Mouse (Mus musculus): ENCODE data around the gene Kcnip2. TPM values are rescaled to one million over a fixed set of nuclear protein-coding genes. Genes with fewer than 3 reads are reported as not detected.

Kcnip2 gene
- total RNA-seq, 2 experiments from 2014 or later = 121 to 139 TPM

DNA sequence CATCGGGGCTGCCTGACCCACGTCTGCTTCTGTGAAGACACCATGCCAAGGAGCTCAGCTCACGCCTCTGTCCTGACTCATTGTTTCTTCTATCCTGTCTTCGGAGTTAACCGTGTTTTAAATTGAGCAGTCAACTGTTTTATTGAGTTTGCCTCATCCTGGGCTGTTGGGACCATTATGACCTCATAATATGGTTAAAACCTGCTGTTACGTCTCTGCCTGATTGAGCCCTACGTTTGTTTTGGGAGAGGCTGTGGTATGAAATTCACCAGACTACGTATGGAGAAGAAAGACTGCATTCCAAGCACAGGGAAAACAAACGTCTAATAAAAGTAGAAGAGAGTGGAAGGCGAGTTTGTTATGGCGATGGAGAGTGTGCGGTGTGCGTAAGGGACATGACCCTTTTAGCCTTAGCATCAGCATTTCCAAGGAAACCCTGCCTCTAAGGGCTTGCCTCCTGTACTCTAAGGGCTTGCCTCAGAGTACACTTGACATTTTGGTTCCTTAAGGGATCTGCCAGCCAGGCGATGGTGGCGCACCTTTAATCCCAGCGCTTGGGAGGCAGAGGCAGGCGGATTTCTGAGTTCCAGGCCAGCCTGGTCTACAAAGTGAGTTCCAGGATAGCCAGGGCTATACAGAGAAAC is 31.8 kb downstream of the Kcnip2 start:
- no peak for DNase-seq
- intact Hi-C loops (cut with DNase I) = no loop called here

DNA sequence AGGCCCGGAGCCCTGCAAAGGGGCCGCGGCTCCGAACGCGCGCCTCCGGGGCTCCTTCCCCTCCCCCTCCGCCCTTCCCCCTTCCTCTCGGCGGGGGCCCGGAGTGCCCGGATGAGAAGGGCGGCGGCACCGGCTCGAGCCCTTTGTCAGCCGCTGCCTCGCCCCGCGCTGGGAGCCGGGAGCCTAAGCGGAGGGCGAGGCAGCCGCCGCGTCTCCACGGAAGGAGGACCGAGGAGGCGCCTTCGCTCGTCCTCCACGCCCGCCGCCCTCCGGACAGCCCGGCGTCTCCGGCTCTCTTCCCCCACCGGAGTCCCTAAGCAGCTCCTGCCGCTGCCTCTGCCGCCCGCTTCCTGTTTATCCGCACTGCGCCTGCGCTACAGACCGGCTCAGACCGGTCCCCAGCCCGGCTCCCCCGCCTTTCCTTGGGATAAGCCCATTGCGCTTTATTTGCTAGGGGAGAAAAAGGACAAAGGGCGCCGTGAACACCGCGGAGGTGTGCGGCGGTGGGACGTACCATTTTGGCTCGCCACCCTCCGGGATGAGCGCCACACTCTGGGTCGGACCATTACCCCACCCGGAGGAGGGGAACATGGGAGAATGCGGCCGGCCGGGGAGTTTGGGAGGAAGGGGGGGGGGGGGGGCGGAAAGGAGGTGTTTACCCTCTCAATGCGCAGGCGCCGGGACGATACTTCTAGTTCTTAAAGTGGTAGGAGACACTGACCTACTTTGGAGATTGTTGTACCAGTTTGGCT is 32.5 kb downstream of the Kcnip2 start, which contains the start of gene Mgea5:
TSS of gene Mgea5 (minus strand) at position 657 of the 752 bp plus-strand sequence.
- DNase-seq = peak; percentile 97 to 99
- intact Hi-C loops (cut with DNase I) = no loop called here

DNA sequence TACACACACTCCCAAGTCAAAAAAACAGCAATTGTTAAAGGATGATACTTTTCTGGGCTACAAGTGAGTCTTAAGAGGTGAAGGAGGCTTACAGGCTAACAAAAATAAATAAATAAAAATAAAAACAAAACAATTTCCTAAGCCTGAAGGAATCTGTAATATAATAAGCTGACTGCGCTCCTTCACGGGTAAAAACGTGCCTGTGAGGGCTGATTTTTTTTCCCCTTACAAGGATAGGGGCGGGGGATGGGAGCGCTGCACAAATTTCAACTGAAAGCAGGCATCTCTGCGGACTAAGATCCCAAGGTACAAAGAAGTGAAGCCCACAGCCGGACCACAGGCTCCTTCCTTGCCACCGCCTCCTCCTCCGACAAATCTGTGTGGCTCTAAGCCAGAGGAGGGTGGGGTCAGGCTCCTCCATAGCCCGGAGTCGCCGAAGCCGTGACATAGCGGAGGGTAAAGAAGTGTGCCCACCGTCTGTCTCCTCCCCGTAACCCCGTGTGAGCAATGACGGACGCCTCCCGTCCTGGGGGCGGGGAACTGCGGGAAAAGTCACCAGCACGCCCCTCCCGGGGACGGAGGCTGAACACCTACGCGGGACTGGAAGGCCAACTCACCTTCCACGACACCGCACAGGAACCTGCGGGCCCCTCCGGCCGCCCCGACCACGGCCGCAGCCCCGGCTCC is 33.4 kb downstream of the Kcnip2 start:
- intact Hi-C loops (cut with DNase I) = no loop called here
- DNase-seq = peak; percentile 82 to 85

DNA sequence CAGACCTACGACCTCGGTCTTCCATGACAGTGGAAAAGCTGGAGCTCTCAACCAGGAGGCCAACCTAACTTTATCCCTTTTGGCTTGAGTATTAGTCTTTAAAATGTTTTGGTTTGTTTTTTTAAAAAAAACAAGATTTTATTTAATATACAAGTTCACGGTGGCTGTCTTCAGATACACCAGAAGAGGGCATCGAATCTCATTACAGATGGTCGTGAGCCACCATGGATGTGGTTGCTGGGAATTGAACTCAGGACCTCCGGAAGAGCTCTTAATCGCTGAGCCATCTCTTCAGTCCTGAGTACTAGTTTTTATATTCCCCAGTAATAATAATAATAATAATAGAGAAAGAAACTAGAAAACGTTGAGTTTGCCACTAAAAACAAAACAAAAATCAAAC is 34.2 kb downstream of the Kcnip2 start:
- intact Hi-C loops (cut with DNase I) = loop anchor here (2.0 kb wide), 1 partner anchor 33 kb away; the partner anchor contains the start of gene Npm3
- no peak for DNase-seq

DNA sequence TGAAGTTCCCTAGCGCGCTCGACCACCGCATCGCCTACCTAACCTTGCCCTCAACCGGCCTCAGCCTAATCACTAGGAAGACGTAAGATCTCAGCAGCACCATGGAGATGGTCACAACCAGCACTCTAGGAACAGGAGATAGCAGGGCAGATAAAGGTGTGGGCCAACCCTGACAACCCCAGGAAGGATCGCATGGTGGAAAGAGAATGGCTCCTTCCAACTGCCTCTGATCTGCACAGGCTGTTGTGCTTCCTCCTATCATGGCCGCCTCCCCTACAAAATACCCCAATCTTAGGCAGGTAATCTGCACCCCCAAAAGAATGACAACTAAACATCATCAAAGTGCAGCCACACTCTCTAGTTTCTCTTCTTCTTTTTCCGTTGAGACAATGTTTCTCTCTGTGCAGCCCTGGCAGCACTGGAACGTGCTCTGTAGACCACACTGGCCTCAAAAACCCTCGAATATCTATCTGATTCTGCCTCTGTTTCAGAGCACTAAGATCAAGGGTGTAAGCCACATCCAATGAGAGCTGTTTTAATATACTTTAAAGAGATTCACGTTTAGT is 35.4 kb downstream of the Kcnip2 start:
- no peak for DNase-seq
- intact Hi-C loops (cut with DNase I) = loop anchor here (2.0 kb wide), 1 partner anchor 32 kb away; the partner anchor contains the start of gene Npm3

DNA sequence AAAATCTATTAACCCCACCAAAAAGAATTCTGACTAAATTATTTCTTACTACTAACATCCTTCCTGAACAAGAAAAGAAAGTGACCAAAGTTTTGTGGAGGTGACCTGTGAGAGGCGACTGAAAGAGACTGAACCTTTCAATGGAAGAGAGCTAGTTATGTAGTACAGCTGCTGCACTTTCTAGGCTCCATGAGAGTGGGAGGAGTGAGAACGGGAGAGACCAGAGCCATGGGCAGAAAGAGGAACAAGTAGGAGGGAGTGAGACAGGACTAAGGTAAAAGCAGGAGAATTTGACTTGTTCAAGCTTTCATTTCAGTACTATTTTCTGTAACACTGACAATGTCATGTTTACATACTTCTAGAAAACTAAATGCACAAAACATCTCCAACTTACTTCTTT is 40.4 kb downstream of the Kcnip2 start:
- DNase-seq = no peak
- intact Hi-C loops (cut with DNase I) = loop anchor here (1.0 kb wide), 1 partner anchor 8 kb away; no protein-coding TSS in a partner anchor

DNA sequence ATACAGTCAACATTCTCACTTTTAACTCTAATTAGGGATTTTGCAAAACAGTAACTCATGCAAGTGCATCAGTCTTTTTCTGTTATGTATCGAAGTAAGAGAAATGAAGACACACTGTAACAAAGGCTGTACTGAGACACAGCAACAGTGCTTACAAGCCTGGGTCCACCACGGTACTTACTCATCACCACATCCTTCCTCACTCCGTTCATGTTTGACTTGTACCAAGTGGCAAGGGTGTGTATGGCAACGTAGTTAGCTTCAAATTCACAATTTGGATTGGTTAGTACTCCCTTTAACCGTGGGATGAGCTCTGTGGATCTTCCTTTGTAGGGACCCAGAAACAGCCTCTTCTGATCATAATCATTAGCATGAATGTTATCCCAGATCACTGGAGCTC is 44.4 kb downstream of the Kcnip2 start:
- DNase-seq = no peak
- intact Hi-C loops (cut with DNase I) = no loop called here

DNA sequence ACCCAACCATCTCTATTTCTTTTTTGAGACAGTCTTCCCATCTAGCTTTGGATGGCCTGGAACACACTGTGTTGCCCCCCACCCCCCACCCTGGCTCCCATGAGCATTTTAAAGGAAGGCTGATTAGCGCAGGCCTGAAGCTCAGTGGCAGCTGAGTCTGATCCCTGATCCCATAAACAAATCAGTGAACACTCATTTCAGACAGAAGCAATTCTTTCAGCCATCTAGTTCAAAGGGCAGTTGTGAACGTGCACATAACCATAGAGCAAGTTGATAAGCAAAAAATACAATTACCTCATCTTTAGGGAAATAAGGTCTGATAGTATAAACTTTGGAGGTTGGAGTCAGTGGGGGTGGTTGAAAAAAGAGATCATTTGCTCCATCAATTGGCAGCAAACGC is 55.1 kb downstream of the Kcnip2 start:
- intact Hi-C loops (cut with DNase I) = no loop called here
- no peak for DNase-seq

DNA sequence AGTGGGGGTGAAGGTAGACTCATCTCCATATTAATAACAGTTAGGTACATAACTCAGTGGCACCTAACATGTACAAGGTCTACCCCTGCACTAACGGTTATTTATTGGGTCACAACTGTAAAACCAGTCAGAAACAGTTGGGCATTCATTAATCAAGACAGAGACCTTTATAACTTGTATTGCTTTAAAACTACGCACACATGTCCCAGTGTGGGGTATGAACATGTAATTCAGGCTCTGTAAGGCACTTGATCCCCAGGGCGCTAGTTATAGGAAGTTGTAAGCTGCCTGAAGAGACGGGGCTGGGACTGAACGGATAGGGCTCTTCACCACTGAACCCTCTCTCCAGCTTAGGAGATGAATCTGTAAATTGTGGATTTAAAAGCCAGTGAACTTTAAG is 57.2 kb downstream of the Kcnip2 start:
- DNase-seq = no peak
- intact Hi-C loops (cut with DNase I) = no loop called here

DNA sequence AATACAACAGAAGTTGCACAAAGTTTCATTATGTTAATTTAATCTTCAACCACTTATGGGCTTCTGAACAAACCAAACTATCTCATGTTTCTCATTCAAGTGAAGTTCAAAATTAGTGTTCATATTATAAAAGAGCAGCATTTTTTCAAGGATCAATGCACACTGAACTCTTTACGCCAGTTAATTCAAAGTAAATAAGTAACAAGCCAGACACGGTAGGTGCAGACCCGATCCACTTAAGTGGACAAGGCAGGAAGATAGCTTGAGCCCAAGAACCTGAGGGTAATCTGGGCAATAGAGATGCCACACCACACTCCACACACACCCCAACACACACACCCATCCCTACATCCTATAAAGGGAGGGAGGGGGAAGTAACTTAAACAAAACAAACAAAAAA is 62.3 kb downstream of the Kcnip2 start:
- DNase-seq = no peak
- intact Hi-C loops (cut with DNase I) = no loop called here

DNA sequence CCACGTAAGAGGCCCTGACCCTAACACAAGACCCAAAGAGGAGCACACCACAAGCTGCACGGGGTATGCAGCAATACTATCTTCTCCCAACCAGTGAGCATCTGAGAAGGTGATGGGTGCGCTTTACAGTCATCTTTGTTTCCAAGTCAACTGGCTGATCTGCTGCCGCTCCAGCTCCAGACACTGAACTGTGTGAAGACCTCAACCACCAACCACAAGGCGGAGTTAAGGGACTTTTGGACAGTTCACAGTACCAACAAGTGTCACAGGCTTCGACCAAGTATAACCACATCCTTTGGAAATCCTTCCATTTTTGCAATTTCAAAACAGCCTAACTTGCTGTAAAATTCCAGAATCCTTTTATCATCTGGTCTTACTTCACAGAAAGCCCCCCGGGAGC is 64.0 kb downstream of the Kcnip2 start:
- no peak for DNase-seq
- intact Hi-C loops (cut with DNase I) = no loop called here

DNA sequence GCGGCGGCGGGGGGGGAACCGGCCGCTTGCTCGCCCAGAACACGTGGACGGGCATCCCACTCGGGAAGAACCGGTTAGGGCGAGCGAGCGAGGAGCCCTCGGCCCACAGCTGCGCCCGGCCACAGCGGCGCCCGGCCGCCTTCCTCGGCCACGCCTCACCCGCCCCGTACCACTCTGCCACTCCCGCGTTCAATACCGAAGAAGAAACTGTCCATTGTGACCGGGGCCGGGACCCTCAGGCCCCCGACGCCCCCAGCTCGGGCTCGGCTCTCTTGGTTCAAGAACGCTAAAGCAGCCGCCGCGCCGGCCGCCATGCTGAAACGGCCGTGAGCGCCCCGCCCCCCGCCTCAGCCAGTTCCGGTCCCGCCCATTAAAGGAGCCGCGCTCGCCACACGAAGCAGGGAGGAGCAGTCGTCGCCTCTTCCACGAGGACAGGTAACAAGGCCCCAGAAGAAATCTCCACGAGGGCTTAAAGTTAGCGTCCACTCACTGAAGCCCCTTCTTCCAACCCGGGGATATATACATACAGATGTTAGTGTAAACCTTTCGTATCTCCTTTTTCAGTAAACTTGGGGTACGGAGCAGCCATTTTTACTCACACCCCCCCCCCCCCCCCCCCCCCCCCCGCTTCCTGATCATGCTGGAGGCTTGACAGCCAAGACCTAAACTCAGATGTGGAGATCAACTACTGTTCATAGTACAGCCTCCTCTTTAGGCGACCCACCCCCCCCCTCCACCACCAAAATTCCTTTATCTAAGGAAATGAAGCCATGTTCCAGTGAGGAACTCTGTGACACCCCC is 66.4 kb downstream of the Kcnip2 start, which contains the start of gene Npm3:
TSS of gene Npm3 (minus strand) at position 349 of the 801 bp plus-strand sequence.
- DNase-seq = peak; percentile 89 to 92
- intact Hi-C loops (cut with DNase I) = loop anchor here (1.0 to 2.0 kb wide), 2 partner anchors 31 to 92 kb away; no protein-coding TSS in a partner anchor

DNA sequence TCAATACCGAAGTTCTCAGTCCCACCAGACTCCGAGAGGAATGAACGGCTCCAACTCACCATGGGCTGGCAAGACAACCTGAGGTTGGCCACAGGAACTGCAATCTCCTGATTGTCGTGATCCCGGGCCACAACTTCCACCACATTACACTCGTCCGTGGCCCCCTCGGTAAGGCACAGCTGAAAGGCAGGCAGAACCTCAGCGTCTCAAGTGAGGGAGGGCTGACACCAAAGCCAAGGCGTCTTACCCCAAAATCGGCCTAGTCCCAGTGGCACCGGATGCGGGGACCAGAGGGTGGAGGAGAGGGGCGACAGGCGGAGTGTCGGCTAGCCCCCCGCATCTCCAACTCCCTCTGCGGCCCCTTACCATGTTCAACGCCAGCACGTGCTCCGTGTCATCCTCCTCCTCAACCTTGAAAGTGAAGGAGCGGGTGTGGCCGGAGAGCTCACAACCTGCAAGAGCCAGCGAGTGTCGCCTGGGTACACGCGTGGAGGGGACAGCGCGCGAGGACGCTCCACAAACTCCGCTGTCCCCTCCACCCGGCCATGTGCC is 67.1 kb downstream of the Kcnip2 start:
- intact Hi-C loops (cut with DNase I) = loop anchor here (1.0 to 2.0 kb wide), 2 partner anchors 32 to 91 kb away; no protein-coding TSS in a partner anchor

DNA sequence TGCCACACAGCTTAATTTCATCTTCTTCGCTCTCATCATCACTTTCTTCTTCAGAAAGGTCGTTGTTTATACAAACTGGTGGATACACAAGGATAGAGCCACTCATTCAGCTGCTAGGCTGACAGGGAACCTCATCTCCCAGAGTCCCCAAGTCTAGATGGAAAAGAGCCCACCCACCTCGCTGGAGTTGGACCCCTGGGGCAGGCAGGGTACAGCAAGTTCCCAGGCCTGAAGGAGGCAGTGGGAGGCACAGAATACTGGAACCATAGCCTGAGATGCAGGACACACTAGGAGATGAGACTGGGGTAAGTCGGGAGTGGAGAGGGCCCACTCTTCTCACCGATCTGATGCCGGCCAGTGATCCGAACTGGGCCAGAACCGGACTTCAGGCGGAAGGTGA is 67.7 kb downstream of the Kcnip2 start:
- no peak for DNase-seq
- intact Hi-C loops (cut with DNase I) = loop anchor here (2.0 kb wide), 1 partner anchor 33 kb away; no protein-coding TSS in a partner anchor

More for the DNA sequence above, 67.1 kb downstream of the Kcnip2 start:
- peak in 1 of 2 experiments; percentile 37 for DNase-seq

DNA sequence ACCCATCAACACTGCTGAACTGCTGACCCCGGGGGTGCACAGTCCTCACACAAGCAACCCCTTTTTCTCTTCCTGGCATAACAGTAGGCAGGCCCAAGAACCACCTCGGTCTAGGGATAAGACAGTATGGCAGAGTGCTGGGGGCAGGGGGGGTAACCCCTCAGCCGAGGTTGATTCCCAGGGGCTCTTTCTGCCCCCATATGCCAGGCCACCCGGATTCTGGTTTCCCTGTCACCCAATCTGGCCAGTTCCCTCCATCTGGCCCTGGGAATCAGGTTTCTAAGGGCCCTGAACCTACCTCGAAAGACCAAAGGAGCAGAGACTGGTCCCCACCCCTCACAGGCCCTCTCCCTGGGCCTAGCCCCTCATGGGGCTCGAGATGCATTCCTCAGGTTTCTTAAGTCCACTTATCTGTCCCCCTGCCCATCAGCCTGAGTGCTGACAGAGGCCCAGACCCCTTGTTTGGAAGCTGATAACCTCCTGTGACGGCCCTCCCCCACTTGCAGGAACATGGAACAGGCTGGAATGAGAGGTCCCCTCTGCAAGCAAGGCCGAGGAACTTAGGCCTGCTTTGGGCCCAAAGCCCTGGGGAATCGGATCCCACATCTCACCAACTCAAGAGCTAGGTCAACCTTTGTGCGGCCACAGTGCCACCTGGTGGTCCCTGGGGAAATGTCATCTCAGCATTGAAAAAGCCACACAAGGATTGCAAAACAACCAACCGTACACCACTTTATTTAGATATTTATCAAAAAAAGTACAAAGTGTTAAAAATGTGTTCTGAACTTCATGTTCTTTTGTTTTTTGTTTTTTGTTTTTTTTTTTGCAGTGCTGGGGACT is 68.6 kb downstream of the Kcnip2 start:
- intact Hi-C loops (cut with DNase I) = loop anchor here (1.0 to 2.0 kb wide), 2 partner anchors 173 to 526 kb away; no protein-coding TSS in a partner anchor
- peak; percentile 87 to 93 for DNase-seq

DNA sequence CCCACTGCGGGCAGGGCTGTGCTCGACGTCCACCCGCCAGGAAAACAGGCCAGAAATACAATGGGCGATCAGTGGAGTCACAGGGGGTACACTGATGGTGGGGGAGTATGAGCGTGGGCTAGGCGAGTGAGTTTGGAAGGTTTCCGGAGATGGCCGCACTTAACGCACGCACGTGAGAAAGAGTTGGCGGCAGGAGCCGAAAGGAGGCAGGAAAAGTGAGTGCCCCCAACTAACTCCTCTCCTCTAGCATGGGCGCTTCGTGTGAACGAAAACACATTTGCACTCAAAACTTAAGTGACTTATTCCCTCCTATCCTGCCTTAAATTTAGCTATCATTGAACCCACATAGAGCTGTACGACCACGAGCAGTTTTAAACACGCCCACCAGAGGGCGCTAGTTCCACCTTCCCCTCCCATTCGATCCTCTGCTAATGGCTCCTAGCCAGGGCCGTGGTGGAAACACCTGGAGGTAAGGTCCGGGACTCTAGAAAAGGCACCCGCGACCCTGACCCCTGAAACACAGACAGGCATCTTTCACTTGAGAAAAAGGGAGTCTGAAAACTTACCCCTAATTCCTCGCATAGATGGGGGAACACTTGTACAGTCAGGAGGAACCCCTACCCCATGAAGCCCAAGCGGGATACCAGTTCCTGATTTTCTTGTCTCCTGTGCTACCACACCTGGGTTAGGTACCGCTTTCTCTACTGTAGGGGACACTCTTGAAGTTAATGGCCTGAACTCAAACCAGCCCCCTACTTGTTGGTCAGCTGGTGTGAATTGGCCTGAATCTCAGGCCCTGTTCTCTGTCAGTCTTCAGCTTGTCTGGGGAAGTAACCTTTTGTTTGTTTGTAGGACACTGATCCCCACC is 69.5 kb downstream of the Kcnip2 start:
- DNase-seq = peak; percentile 78 to 83
- intact Hi-C loops (cut with DNase I) = loop anchor here (1.0 to 2.0 kb wide), 2 partner anchors 172 to 526 kb away; no protein-coding TSS in a partner anchor

DNA sequence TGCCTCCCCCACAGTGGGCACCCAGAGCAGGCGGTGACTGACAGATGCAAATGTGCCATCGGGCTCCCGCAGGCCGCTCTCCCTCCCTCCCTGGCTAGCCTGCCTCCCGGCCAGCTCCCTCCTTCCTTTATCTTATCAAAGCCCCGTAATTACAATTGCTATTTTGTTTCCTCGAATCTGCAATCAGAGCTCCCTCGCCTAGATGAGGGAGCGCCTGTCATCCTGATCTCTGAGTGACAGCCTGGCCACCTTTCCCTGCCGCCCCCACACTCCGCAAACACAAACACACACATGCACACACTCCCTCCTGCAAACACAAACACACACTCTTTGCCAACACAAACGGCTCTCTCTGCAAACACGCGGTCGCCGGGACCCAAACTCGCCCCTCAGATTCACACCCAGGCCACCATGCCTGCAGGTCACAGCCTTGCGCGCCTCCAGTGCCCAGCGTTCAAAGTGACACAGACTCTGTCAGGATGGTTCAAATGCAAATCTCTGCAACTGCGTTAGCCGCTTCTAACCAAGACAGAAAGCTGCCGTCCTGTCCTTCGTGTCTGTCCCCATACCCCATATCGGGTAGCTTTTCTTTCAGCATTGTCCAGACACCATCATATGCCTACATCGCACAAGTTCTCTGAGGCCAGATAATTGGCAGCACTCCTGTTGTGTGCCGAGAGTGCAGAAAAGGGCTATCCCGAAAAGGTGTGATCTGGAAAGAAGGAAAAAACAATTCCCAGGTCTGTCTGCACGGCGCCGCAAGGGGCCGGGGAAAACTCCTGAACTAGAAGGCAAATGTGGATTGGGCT is 70.3 kb downstream of the Kcnip2 start:
- intact Hi-C loops (cut with DNase I) = loop anchor here (2.0 kb wide), 1 partner anchor 525 kb away; no protein-coding TSS in a partner anchor
- peak in 1 of 2 experiments; percentile 25 for DNase-seq
